Mouse (Mus musculus) adrenal gland, adult 2 months (tissue): ENCODE results near the gene Prickle1. TPM values are rescaled to one million over a fixed set of nuclear protein-coding genes. Genes with fewer than 3 reads are reported as not detected.

Source experiments
- DNase-seq: peaks from one replicate; pipeline ENCODE4 v3.0.0; 2021
- long read RNA-seq: library from polyadenylated mRNA; stranded (forward); transcript quantifications from one replicate; pipeline ENCODE4 v2.0.0, GENCODE M21; 2021
- polyA plus RNA-seq: library from polyadenylated mRNA; depleted of rRNA; stranded (reverse); fragments of >200 nt; gene quantifications from 2 replicates; pipeline ENCODE4 v1.2.3, GENCODE M21; 2012; rRNA removed
- total RNA-seq, 2 experiments: library from RNA; stranded (reverse); gene quantifications; 2 replicates each; pipeline ENCODE4 v1.2.3; 2021

Gene Prickle1
- 10 to 100 TPM; 15.7 to 19.4 TPM for total RNA-seq
- polyA plus RNA-seq: 6.0 and 8.6 TPM in 2 replicates
- long read RNA-seq, full-length matches to known transcripts: 5 of 7 reads
- long read RNA-seq, partial matches to known transcripts: 1 of 7 reads
- long read RNA-seq, other reads (novel, unspliced or antisense): 1 of 7 reads

DNA sequence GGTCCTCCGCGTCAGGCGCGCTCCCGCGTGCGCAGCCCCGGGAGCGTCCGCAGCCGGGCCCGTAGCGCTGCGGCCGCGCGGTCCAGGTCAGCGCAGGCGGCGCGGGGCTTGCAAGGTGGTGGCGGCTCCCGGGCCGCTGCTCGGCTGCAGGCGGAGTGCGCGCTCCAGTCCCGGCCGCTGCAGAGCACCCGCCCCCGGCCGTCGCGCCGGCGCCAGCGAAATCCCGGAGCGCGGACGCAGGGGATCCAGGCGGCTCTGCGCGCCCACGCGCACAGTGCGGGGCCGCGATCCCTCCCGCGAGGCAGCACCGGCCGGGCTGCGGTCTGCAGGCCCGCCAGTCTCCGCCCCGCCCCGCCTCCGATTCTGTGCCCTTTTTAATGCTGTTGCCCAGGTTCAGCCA, at the start of gene Prickle1:
Prickle1 (minus strand) TSS at position 146 of the 400 bp plus-strand sequence.
- peak; percentile 97 for DNase-seq

GRCm38 (mm10) chr15:93640221-93640620, 44.5 kb upstream of the Prickle1 start:
- no peak for DNase-seq

DNA sequence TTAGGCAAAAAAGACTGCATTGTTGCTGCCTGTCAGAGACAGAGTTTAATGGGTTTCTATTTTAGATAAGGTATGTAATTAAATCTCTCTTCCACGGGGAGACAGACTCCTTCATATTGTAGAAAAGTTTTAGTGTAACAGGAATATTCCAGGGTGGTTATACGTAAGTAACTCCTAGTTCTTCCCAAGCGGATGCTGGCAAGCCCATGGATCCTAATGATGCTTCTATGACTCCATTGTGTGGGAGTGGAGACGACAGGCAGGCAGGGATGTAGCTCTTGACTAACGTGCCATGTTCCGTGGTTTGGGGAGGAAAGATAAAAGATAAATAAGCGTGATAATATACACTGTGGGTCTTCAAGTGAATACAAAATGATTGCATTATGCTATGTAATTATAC, 41.3 kb upstream of the Prickle1 start:
- DNase-seq: no peak

DNA sequence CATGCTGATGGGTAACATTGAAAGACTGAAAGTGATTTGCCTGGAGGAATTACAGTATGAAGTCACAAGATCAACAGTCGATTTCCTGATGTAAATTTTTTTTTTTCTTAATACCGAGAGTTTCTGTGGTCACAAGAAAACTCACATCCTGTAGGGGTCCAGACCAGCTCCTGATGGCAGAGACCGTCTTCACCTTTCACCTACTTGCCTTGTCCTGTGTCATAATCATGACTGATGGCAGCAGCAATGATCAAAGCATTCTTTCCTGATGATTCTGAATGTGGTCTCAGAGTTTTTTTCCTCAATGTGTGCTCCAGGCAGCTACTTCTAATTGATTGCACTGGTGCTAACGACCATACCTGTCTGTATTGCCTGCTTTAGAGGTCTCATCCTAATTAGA, 39.9 kb upstream of the Prickle1 start:
- DNase-seq: peak; percentile 52

DNA sequence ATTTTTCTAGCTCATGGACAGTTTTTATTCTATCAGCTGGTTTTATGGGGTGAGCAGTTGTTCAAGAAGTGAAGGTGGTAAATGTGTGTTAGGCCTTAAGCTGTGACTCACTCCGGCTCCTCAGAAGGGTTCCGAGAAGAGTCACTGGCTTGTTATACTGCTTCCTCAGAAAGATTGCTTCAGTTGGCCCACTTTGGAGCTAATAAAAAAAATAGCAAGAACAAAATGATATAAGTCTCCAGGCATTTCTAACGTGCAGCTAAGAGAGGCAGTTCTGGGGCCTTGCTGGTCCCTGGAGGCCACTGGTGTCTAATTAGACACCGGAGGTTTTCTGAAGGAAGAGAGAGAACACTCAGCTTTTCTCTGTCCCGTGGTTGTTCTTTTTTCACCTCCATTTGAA, 38.8 kb upstream of the Prickle1 start:
- peak; percentile 10 for DNase-seq

DNA sequence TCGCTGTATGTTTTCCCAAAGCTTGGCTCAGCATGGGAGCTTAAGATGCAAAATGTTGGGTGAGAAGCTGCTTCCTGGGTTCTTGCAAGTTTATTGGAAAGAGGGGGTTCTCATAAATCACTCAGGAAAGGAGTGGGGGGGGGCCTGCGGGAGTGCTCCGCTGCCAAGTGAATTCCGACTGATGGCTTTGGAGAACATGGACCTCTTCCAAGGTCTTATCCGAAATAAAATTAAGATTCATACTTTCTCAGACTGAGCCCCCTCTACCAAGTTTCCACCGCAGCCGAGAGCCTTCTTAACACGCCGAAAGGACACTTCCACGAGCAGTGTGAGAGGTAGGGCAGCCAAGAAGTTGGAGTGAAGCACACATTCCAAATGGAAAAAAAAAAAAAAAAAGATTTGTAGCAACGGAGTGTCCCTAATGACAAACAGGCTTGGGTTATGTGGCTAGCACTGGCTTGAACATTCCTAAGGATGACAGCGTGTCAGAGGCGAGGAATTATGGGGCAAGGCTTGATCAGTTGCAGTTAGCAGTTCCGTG, 34.4 kb upstream of the Prickle1 start:
- peak; percentile 9 for DNase-seq

GRCm38 (mm10) chr15:93629201-93629600, 33.5 kb upstream of the Prickle1 start:
- no peak for DNase-seq

DNA sequence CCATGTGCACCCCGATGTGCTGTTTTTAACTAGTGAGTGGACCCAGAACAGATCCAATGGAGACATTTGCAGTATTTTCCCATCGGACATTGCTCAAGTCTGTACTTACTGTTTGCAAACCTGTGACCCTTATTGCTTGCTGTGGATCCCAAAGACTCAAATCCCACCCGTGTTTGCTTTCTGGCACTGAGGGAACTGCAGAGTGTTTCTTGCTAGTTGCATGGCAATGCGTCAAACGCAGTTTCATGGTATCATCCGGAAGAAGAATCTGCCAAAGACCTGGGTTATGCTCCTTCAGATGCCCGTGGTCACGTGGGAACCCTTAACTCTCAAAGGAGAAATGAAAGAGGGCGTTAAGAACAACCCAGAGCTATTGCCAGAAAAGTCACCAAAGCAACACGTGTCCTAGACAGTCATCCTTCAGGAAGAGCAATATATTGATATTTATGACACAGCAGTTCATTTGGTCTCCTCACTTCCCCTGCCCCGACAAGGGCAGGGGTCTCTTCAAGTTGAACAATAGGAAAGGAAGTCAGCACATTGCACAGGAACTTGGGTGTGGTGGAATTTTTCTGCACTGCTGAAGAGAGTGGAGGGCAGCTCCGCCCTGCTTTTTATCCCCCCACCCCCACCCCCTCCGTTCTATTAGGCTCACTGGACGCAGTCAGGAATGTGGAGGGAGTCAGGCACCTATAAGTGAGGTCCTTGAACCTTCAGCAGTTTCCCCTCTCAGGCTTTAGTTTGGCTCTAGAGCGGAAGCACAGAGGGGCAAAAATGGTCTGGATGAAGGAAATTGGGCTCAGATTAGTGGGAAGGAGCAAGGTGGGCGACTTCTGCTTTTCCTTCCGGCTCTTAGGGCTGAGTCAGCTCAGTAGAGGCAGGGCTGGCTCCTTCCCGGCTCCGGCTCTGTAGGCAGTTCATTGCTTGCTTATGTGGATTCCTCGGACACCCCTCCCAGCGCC, 32.4 kb upstream of the Prickle1 start:
- DNase-seq: no peak

- DNase-seq: no peak
Measured at GRCm38 (mm10) chr15:93619551-93619950, 23.9 kb upstream of the Prickle1 start.

GRCm38 (mm10) chr15:93618442-93619150, 22.9 kb upstream of the Prickle1 start:
- no peak for DNase-seq

GRCm38 (mm10) chr15:93616277-93616676, 20.6 kb upstream of the Prickle1 start:
- DNase-seq: no peak

- DNase-seq: no peak
Measured at GRCm38 (mm10) chr15:93615031-93615430, 19.3 kb upstream of the Prickle1 start.

DNA sequence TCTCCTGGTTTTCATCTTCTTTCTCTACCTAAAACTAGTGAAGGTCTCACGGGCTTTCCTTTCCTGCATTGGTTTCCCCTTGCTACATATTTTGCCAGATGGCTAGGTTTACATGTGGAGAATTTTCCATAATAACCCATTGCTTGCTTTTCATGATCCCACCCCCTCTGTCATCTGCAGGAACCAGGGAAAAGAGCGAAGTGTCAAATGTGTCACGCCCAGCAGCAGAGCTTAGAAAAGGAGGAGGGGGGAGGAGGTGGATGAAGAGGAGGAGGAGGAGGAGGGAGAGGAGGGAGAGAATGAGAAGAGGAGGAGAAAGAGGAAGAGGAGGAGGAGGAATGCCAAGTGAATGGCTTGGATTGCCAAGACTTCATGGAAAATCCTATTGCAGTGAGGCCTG, 17.9 kb upstream of the Prickle1 start:
- no peak for DNase-seq

GRCm38 (mm10) chr15:93611536-93612300, 16.0 kb upstream of the Prickle1 start:
- no peak for DNase-seq

DNA sequence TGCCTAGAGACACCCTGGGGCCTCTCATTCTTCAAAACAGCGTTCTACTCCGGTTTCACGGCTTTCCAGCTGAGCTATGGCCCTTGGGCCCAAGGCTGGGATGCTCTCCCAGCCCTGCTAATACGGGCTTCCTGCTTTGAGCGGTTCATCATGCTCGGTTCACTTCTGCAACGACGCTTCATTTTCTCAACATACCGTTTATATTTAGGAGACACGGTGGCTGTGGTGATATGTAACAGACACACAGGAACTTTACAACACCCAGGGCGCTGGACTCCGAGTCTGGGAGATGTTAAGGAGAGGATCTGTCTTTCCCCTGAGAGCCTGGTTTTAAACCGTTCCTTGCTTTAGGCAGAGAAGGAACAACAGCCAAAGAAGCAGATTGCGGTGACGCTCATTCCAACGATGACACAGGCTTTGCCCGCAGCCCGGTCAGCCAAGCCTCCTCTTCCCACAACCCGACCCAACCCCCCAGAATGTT, 15.1 kb upstream of the Prickle1 start:
- no peak for DNase-seq

- DNase-seq: no peak
Measured at GRCm38 (mm10) chr15:93610288-93610687, 14.6 kb upstream of the Prickle1 start.

- no peak for DNase-seq
Measured at GRCm38 (mm10) chr15:93602850-93603249, 7.2 kb upstream of the Prickle1 start.

GRCm38 (mm10) chr15:93601461-93602015, 5.8 kb upstream of the Prickle1 start:
- DNase-seq: no peak

GRCm38 (mm10) chr15:93596991-93597390, 1.3 kb upstream of the Prickle1 start:
- no peak for DNase-seq

- peak; percentile 89 for DNase-seq
Measured at GRCm38 (mm10) chr15:93596285-93596684, 594 bp upstream of the Prickle1 start.
